Mouse (Mus musculus) gastrocnemius, postnatal 14 days (tissue): Measurements from ENCODE around the gene Mlst8. TPM values are rescaled to one million over a fixed set of nuclear protein-coding genes. Genes with fewer than 3 reads are reported as not detected.

Source experiments
- DNase-seq: peaks from one replicate; pipeline ENCODE4 v3.0.0; 2021; ENCODE audit warnings: mixed read lengths
- intact Hi-C: fragments of 180-260 bp; cut with DNase I; formaldehyde crosslinking; loops from one replicate; pipeline ENCODE4 v1.15.1; 2025; ENCODE audit warnings: low total_unique reads
- total RNA-seq, 2 experiments: library from RNA; stranded (reverse); gene quantifications; 2 replicates each; pipeline ENCODE4 v1.2.3; 2021

Gene Mlst8
- total RNA-seq, 2 experiments from 2014 or later: 10.7 to 11.6 TPM

GRCm38 (mm10) chr17:24494627-24495335 is 15.9 kb upstream of the Mlst8 start:
- peak; percentile 50 for DNase-seq
- intact Hi-C loops: no loop called here

GRCm38 (mm10) chr17:24490399-24490798 is 11.5 kb upstream of the Mlst8 start:
- no peak for DNase-seq
- intact Hi-C loops: no loop called here

GRCm38 (mm10) chr17:24489265-24490030 is 10.6 kb upstream of the Mlst8 start:
- DNase-seq: no peak
- intact Hi-C loops: loop anchor here (5.0 kb wide), 1 partner anchor 38 kb away; the partner anchor contains the start of gene Traf7

- no peak for DNase-seq
- intact Hi-C loops: loop anchor here (5.0 kb wide), 1 partner anchor 39 kb away; the partner anchor contains the start of gene Traf7
Measured at GRCm38 (mm10) chr17:24488662-24489264, 9.9 kb upstream of the Mlst8 start.

- intact Hi-C loops: loop anchor here (5.0 kb wide), 1 partner anchor 39 kb away; the partner anchor contains the start of gene Traf7
- DNase-seq: no peak
Measured at GRCm38 (mm10) chr17:24488186-24488661, 9.3 kb upstream of the Mlst8 start, which contains the start of gene Caskin1. Caskin1 (plus strand) TSS chr17:24488601.

- intact Hi-C loops: loop anchor here (5.0 kb wide), 1 partner anchor 42 kb away; the partner anchor contains the start of gene Traf7
- DNase-seq: no peak
Measured at GRCm38 (mm10) chr17:24485090-24485860, 6.4 kb upstream of the Mlst8 start.

- DNase-seq: no peak
- intact Hi-C loops: loop anchor here (5.0 kb wide), 1 partner anchor 34 kb away; no protein-coding TSS in a partner anchor
Measured at GRCm38 (mm10) chr17:24483495-24483894, 4.6 kb upstream of the Mlst8 start.

- intact Hi-C loops: loop anchor here (5.0 kb wide), 1 partner anchor 36 kb away; no protein-coding TSS in a partner anchor
- no peak for DNase-seq
Measured at GRCm38 (mm10) chr17:24481027-24481815, 2.3 kb upstream of the Mlst8 start.

GRCm38 (mm10) chr17:24480201-24480826 is 1.4 kb upstream of the Mlst8 start:
- no peak for DNase-seq
- intact Hi-C loops: loop anchor here (5.0 kb wide), 1 partner anchor 37 kb away; no protein-coding TSS in a partner anchor

GRCm38 (mm10) chr17:24479431-24479830 is 553 bp upstream of the Mlst8 start:
- intact Hi-C loops: no loop called here

GRCm38 (mm10) chr17:24477985-24478600 is 785 bp downstream of the Mlst8 start:
- DNase-seq: no peak
- intact Hi-C loops: no loop called here

More at GRCm38 (mm10) chr17:24479431-24479830, 553 bp upstream of the Mlst8 start:
- no peak for DNase-seq

GRCm38 (mm10) chr17:24477053-24477984 is 1.6 kb downstream of the Mlst8 start:
- intact Hi-C loops: no loop called here
- DNase-seq: no peak

- DNase-seq: no peak
- intact Hi-C loops: no loop called here
Measured at GRCm38 (mm10) chr17:24476022-24476776, 2.7 kb downstream of the Mlst8 start.

GRCm38 (mm10) chr17:24475586-24475985 is 3.3 kb downstream of the Mlst8 start:
- no peak for DNase-seq
- intact Hi-C loops: no loop called here

GRCm38 (mm10) chr17:24474557-24474956 is 4.3 kb downstream of the Mlst8 start:
- intact Hi-C loops: no loop called here
- DNase-seq: no peak
